Mouse (Mus musculus) adrenal gland, adult (tissue): ENCODE data around the gene Rabgef1.

Experiments used
- DNase-seq, 2 experiments: peaks; one replicate each; pipeline ENCODE4 v3.0.0; 2022 to 2023; ENCODE audit warnings: low spot score in 1 of 2; ENCODE audit not compliant: inconsistent age in 2 of 2

Gene Rabgef1

DNA sequence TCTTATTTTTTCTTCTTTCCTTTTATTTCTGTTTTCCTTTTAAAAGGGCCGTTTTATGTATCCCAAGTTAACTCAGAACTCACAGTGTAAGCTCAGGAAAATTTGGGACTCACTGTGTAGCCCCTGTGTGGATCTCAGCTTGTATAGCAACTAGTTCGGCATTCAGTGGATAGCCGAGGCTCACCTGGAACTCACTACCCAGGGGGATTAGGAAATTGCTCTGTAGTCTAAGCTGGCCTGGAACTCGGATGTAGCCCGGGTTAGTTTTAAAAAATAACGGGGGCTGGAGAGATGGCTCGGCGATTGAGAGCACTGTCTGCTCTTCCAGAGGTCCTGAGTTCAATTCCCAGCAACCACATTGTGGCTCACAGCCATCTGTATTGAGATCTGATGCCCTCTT, 85.7 kb downstream of the Rabgef1 start:
- DNase-seq, result no peak

GRCm38 (mm10) chr5:130263454-130263853, 91.9 kb downstream of the Rabgef1 start:
- DNase-seq, result no peak
